Mouse (Mus musculus): ENCODE results near the gene Pde10a. TPM values are rescaled to one million over a fixed set of nuclear protein-coding genes. Genes with fewer than 3 reads are reported as not detected.
"Not testable (repeated sequence)": the region's sequence is repeated elsewhere in the genome, so short reads cannot be mapped to it uniquely, and the experiment has no call there.

The Pde10a gene
- total and polyA plus RNA-seq, 3 experiments: 1.4 to 2.2 (median 1.9) TPM

DNA sequence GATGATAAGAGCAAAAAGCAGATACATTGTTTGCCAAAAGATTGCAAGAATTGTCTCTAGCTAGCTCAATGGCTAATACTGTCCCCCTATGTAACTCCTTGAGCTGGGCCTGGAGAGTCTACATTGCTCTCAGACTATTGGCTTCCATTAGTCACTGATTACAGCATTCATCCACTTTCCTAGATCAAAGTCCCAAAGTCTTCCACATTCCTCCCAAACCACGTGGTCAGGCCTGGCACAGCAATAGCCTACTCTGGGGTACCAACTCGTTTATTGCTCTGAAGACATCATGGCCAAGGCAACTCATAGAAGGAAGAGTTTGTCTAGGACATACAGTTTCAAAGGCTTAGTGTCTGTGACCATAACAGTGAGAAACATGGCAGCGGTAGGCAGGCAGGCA is 173.6 kb downstream of the Pde10a start:
- H3K79me2 ChIP-seq (replicated peaks; ENCODE audit: control insufficient read depth, insufficient read depth, low read length): no peaks in the 10 kb centered on the region

DNA sequence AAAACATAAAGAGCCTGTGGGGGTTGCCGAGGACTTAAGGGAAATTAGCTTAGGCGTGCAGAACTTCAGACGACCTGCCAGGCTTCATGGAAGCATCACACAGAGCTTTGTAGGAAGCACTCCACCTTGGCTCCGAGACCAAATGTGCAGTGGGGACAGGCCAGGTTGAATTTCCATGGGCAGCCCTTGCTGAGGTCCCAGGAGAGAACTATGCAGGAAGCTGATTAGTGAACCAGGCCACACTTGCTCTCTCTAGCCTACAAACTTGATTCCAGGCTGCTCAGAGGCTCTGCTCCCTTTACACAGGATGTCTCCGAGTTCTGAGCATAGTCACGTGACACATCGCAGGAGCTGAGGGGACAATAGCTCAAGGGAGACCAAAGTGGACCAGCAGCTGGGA is 175.9 kb downstream of the Pde10a start:
- Histone ChIP-seq H3K36me3 (ENCODE audit: control insufficient read depth, insufficient read depth, low read length) (no peaks in the 10 kb centered on the region), H3K79me2 (replicated peaks; ENCODE audit: control insufficient read depth, insufficient read depth, low read length) (no peaks in the 10 kb centered on the region), H3K9ac (ENCODE audit: low read depth, low read length) (no peak overlapping the region), H3K27me3 (ENCODE audit: control insufficient read depth, insufficient read depth, low read length) (no peaks in the 10 kb centered on the region), H3K4me3 (no peak overlapping the region), H3K27ac (no peak overlapping the region), H3K4me1 (ENCODE audit: control insufficient read depth, insufficient read depth, low read length) (no peaks in the 10 kb centered on the region)
- WGBS: 39% methylated on average over 7 of the region's 7 CpGs
- intact Hi-C loops (cut with DNase I): no loop called here
- TF ChIP-seq EP300 (IDR thresholded peaks at IDR 0.05; ENCODE audit: insufficient read depth, low read depth, low read length): no peak
- TF ChIP-seq CTCF (IDR thresholded peaks at IDR 0.05): no peak
- no peak for TF ChIP-seq POLR2A (IDR thresholded peaks at IDR 0.05; ENCODE audit: insufficient read depth, low read depth, low read length)
- DNase-seq: no peak

More for the DNA sequence above, 173.6 kb downstream of the Pde10a start:
- no peak overlapping the region for H3K9ac ChIP-seq (ENCODE audit: low read depth, low read length)
- no peak overlapping the region for H3K27ac ChIP-seq
- DNase-seq: no peak
- WGBS: 73% methylated on average over 3 of the region's 3 CpGs
- H3K36me3 ChIP-seq (ENCODE audit: control insufficient read depth, insufficient read depth, low read length): no peaks in the 10 kb centered on the region
- H3K27me3 ChIP-seq (ENCODE audit: control insufficient read depth, insufficient read depth, low read length): no peaks in the 10 kb centered on the region
- no peak for TF ChIP-seq CTCF (IDR thresholded peaks at IDR 0.05)
- TF ChIP-seq EP300 (IDR thresholded peaks at IDR 0.05; ENCODE audit: insufficient read depth, low read depth, low read length): no peak
- TF ChIP-seq POLR2A (IDR thresholded peaks at IDR 0.05; ENCODE audit: insufficient read depth, low read depth, low read length): no peak
- intact Hi-C loops (cut with DNase I): no loop called here
- H3K4me3 ChIP-seq: no peak overlapping the region
- no peaks in the 10 kb centered on the region for H3K4me1 ChIP-seq (ENCODE audit: control insufficient read depth, insufficient read depth, low read length)

DNA sequence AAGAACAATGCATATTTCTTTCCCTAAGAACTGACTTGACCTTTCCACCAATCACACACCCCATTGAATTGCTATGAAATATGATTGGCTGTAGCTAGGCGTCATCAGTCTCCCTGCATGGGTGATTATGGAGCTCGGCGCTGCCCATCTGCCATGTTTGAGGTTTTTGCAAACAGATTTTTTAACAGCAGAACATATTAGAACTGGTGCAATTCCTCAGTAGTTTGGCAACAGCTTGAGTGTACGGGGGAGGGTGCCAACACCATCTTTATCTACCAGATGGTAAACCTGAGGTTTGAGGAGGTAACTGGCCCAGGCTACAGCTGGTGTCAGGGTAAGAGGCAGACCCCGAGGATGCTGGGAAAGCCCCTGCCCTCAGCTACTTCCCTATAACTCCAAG is 177.3 kb downstream of the Pde10a start:
- no peak for DNase-seq
- intact Hi-C loops (cut with DNase I): no loop called here
- no peak overlapping the region for H3K4me3 ChIP-seq
- no peaks in the 10 kb centered on the region for H3K4me1 ChIP-seq (ENCODE audit: control insufficient read depth, insufficient read depth, low read length)
- H3K27ac ChIP-seq: no peak overlapping the region
- H3K9ac ChIP-seq (ENCODE audit: low read depth, low read length): no peak overlapping the region
- 87% methylated on average over 5 of the region's 5 CpGs for WGBS
- no peak for TF ChIP-seq CTCF (IDR thresholded peaks at IDR 0.05)
- no peaks in the 10 kb centered on the region for H3K36me3 ChIP-seq (ENCODE audit: control insufficient read depth, insufficient read depth, low read length)
- no peaks in the 10 kb centered on the region for H3K79me2 ChIP-seq (replicated peaks; ENCODE audit: control insufficient read depth, insufficient read depth, low read length)
- H3K27me3 ChIP-seq (ENCODE audit: control insufficient read depth, insufficient read depth, low read length): no peaks in the 10 kb centered on the region

DNA sequence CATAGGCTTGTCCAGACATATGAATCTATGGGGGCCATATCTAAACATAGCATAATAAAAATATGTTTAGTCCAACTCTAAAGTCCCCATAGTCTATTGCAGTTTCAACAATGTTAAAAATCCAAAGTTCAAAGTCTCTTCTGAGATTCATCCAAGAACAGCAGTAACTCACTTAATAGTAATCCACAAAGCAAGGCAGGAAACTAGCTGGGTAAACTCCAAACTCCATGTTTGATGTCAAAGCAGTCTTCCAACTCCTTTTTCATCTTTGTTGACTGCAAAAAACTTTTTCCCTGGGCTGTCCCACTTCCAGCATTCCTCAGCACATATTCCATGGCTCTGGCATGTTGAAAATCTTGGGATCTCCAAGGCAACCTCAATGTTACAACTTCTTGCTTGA is 182.8 kb downstream of the Pde10a start:
- TF ChIP-seq EP300 (IDR thresholded peaks at IDR 0.05; ENCODE audit: insufficient read depth, low read depth, low read length) (no peak), CTCF (IDR thresholded peaks at IDR 0.05) (no peak), POLR2A (IDR thresholded peaks at IDR 0.05; ENCODE audit: insufficient read depth, low read depth, low read length) (no peak)
- no peaks in the 10 kb centered on the region for H3K79me2 ChIP-seq (replicated peaks; ENCODE audit: control insufficient read depth, insufficient read depth, low read length)
- no peak overlapping the region for H3K27ac ChIP-seq
- no peaks in the 10 kb centered on the region for H3K27me3 ChIP-seq (ENCODE audit: control insufficient read depth, insufficient read depth, low read length)
- no peaks in the 10 kb centered on the region for H3K36me3 ChIP-seq (ENCODE audit: control insufficient read depth, insufficient read depth, low read length)
- no peaks in the 10 kb centered on the region for H3K4me1 ChIP-seq (ENCODE audit: control insufficient read depth, insufficient read depth, low read length)
- no peak overlapping the region for H3K4me3 ChIP-seq
- DNase-seq: no peak
- no peak overlapping the region for H3K9ac ChIP-seq (ENCODE audit: low read depth, low read length)
- intact Hi-C loops (cut with DNase I): no loop called here

DNA sequence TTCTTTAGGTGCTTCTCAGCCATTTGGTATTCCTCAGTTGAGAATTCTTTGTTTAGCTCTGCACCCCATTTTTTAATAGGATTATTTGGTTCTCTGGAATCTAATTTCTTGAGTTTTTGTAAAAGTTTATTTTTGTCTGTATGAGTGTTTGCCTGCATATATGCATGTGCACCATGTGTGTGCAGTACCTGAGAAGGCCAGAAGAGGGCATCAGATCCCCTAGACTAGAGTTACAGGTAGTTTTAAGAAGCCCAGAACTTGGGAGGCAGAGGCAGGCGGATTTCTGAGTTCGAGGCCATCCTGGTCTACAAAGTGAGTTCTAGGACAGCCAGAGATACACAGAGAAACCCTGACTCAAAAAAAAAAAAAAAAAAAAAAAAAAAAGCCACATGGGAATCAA is 187.6 kb downstream of the Pde10a start:
- H3K9ac ChIP-seq (ENCODE audit: low read depth, low read length); H3K36me3 ChIP-seq (ENCODE audit: control insufficient read depth, insufficient read depth, low read length); H3K4me3 ChIP-seq; intact Hi-C loops (cut with DNase I); H3K27me3 ChIP-seq (ENCODE audit: control insufficient read depth, insufficient read depth, low read length); H3K27ac ChIP-seq; H3K4me1 ChIP-seq (ENCODE audit: control insufficient read depth, insufficient read depth, low read length); DNase-seq; H3K79me2 ChIP-seq (replicated peaks; ENCODE audit: control insufficient read depth, insufficient read depth, low read length): not testable (repeated sequence)
- WGBS: 81% methylated on average over 2 of the region's 2 CpGs

DNA sequence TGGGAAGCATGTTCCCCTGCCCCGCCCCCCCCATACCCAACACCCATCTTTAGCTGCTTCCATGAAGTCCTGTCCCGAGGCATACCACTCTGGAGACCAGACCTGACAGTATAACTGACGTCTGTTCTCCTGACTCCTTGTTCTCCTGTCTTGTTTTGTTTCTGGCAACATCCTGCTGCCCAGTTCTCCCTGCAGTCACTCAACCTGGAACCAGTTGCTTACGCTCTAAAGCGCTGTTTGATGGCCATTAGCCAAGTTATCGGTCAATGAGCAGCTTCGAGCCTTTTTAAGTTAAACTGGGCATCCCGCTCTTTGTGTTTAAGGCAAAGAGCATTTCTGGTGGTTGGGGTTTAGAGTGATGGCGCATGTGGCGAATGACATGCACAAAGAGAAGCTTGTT is 195.8 kb downstream of the Pde10a start:
- Histone ChIP-seq H3K27me3 (ENCODE audit: control insufficient read depth, insufficient read depth, low read length) (no peaks in the 10 kb centered on the region), H3K4me1 (ENCODE audit: control insufficient read depth, insufficient read depth, low read length) (peaks cover 2% of the 10 kb centered on the region), H3K4me3 (no peak overlapping the region), H3K79me2 (replicated peaks; ENCODE audit: control insufficient read depth, insufficient read depth, low read length) (no peaks in the 10 kb centered on the region), H3K36me3 (ENCODE audit: control insufficient read depth, insufficient read depth, low read length) (no peaks in the 10 kb centered on the region), H3K9ac (ENCODE audit: low read depth, low read length) (no peak overlapping the region), H3K27ac (no peak overlapping the region)
- intact Hi-C loops (cut with DNase I): no loop called here
- WGBS: 75% methylated on average over 10 of the region's 10 CpGs
- no peak for DNase-seq
- TF ChIP-seq CTCF (IDR thresholded peaks at IDR 0.05): no peak
- no peak for TF ChIP-seq POLR2A (IDR thresholded peaks at IDR 0.05; ENCODE audit: insufficient read depth, low read depth, low read length)
- no peak for TF ChIP-seq EP300 (IDR thresholded peaks at IDR 0.05; ENCODE audit: insufficient read depth, low read depth, low read length)

DNA sequence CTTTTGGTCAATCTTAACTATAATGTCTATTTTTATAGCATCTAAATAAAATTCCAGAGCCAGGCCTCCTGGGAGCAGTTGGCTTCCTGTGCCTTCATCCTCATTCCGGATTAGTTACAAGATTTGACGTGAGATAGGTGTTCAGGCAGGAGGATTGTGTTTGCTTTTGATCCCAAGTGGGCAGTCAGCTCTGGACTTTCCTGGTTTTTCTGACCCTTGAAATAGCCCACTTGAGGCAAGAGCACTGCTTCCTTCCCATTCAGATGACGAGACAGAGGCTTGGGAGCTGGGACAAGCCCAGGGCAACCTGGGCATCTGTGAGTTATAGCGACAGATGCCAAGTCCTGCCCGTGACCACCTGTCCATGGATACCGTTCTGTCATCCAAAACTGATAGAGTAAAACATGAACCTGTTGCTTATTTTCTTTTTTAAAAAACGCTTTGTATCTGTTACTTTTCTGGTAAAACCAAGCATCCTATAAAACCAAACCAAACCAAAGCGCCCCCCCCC is 199.3 kb downstream of the Pde10a start:
- no peaks in the 10 kb centered on the region for H3K27me3 ChIP-seq (ENCODE audit: control insufficient read depth, insufficient read depth, low read length)
- H3K9ac ChIP-seq (ENCODE audit: low read depth, low read length): no peak overlapping the region
- TF ChIP-seq POLR2A (IDR thresholded peaks at IDR 0.05; ENCODE audit: insufficient read depth, low read depth, low read length) (no peak), CTCF (IDR thresholded peaks at IDR 0.05) (no peak), EP300 (IDR thresholded peaks at IDR 0.05; ENCODE audit: insufficient read depth, low read depth, low read length) (no peak)
- WGBS: 64% methylated on average over 8 of the region's 8 CpGs
- no peaks in the 10 kb centered on the region for H3K36me3 ChIP-seq (ENCODE audit: control insufficient read depth, insufficient read depth, low read length)
- no peaks in the 10 kb centered on the region for H3K79me2 ChIP-seq (replicated peaks; ENCODE audit: control insufficient read depth, insufficient read depth, low read length)
- DNase-seq: no peak
- no peak overlapping the region for H3K27ac ChIP-seq
- intact Hi-C loops (cut with DNase I): no loop called here
- H3K4me1 ChIP-seq (ENCODE audit: control insufficient read depth, insufficient read depth, low read length): peaks cover 2% of the 10 kb centered on the region
- H3K4me3 ChIP-seq: no peak overlapping the region
